Mouse (Mus musculus): Measurements from ENCODE around the gene Tfeb.

The Tfeb gene

DNA sequence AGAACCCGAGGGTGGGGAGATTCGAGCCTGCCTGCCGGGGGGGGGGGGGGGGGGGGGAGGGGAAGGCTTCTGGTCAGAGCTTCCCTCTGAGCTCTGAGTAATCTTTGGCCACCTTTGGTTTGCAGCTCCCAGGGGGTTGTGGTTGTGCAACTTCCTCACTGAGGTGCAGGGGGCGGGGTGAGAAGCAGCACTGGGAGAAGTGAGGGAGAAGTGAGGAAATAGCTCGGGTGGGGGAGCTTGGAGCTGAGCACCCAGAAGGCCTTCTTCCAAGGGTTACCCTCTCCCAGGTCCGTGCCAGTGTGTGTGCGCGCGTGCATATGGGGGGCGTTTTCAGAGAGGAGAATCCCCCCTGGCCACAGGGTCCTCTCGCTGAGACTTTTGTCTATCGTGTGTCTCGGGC lies 17.4 kb downstream of the Tfeb start:
- no peak for DNase-seq

DNA sequence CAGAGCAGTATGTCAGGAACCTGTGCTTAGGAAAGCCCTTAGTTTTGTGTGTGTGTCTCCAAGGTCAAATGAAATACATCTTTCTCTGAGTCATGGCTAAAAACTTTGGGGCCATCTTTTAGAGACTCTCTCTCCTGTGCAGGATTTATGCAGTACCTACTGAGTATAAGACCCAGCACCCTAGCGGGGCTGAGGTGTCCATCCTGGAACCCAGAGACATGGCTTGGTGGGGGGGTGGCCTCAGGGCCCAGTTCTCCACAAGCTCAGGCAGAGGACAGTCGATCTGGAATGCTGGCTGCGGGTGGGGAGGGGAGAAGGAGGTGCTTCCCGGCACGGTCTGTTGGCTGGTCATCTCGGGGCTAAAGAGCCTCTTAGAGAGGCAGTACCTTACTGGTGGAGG lies 19.5 kb downstream of the Tfeb start:
- DNase-seq: no peak

DNA sequence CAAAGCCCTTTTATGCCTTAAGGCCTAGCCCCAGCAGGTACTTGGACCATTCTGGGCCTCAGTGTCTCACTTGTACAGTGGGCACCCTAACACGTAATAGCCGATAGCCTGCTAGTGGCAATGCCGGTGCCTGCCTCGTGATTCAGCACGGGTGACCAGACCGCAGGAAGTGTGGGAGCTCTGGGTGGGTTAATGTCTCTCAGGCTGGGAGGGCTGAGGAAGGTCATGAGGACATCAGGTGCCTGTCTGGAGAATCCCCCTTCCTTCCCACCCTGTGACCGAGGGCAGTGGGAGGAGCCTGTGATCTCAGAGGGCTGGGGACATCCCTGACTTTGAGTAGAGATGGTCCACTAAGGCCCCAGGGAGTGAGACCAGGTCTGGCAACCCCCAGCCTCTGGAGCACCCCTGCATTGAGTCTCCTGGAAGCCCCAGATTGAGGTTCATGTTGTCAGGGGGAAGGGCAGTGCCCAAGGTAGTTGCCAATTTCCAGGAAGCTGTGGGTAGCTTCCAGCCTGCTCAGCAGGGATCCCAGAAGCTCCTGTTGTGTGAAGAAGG lies 20.3 kb downstream of the Tfeb start:
- no peak for DNase-seq

DNA sequence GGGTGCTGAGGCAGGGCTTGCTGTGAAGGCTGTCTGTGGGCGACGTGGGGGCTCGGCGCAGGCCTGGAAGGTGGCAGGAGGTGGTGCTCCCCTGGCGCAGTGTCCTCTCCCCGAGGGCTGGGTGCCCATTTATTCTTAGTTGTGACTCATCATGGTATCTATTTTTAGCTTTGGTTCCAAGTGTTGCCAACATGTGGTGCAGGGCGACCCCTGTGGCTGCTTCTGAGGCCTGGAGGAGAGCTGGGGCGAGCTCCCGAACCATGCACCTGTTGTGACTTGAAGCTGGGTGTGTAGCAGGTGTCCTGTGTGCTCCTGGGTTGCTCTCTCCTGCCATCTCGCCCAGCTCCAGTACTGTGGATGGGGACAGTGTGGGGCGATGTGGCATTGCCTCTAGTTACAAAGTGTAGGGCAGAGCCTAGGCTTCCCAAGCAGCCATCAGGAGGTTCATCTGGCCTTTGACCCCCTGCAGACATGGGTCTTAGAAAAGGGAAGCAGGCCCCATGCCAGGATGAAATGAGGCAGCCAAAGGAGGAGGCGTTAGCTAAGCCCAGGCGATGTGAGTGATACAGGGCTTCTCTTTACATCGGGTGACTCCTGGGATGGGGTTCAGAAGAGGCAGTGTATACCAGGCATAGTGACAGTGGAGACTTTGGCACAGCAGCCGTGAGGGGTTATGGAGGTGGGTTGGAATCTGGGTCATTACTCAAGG lies 23.0 kb downstream of the Tfeb start:
- DNase-seq: peak; percentile 57

DNA sequence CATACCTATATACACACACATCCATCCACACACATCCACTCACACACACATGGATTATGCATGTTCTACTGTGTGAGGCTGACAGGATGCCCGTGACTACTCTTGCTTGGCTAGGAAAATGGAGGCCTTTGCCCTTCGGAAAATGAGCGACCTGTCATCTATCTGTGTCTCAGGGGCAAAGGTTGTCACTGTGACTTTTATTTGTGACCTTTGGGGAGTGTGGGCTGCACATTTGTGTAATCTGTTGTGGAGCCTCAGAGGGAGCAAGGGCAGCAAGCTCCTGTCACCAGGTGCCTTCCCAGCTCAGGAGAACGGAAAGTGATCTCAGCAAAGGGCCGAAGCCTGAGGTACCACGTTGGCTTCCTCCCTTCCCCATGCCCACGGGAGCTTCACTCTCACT lies 25.2 kb downstream of the Tfeb start:
- no peak for DNase-seq

DNA sequence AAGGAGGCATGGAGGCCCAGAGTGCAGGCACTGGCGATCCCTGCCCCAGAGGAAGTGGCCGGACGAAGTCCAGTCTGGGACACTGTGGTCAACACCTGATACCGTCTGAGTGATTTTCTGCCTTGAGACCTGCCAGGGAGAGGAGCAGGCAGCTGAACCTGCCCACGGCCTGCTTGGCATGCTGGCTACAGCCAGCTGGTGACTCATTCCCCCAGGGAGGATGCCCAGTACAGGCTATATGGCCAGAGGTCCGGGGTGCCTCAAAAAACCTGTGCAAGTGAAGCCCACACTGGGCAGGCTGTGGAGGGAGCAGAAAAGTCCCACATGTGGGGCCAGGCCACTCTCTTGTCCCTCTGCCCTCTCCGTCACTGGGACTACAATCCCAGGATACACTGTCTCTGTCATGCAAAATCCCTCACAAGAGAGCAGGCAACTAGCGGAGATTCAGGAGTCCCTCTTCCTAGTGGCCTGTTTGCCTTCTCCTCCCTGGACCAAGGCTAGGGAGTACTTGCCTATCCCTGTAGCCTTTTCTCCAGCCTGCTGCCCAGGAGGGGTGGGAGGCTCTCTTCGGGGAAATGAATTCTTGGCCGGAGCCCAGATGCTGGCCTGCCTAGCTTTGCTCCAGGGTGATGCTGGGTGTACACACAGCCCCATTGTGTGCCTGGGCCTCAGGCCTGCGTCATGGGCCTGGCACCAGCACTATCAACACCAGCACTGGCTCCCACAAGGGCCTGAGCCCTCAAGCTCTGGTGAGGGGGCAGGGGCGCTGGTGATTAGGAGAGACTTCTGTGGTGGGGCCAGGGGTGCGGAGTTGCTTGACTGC lies 25.9 kb downstream of the Tfeb start:
- peak; percentile 57 for DNase-seq

DNA sequence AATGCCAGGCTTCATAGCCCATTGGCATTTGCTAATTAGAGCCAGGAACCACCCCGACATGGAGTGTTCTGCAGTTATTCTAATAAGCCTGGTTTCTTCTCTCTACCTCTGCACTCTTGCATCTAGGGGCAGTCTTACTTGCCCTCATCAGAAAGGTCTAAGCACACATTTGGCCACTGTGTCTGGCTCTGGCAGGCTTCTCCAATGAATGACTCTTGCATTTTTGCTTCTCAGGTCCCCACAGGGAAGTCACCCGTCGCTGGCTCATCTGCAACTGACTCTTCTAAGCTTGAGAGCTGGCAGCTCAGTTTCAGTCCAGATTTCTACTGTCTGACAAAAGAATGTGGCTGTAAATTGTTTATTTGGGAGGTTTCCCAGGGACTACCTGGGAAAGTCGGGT lies 29.2 kb downstream of the Tfeb start:
- no peak for DNase-seq

DNA sequence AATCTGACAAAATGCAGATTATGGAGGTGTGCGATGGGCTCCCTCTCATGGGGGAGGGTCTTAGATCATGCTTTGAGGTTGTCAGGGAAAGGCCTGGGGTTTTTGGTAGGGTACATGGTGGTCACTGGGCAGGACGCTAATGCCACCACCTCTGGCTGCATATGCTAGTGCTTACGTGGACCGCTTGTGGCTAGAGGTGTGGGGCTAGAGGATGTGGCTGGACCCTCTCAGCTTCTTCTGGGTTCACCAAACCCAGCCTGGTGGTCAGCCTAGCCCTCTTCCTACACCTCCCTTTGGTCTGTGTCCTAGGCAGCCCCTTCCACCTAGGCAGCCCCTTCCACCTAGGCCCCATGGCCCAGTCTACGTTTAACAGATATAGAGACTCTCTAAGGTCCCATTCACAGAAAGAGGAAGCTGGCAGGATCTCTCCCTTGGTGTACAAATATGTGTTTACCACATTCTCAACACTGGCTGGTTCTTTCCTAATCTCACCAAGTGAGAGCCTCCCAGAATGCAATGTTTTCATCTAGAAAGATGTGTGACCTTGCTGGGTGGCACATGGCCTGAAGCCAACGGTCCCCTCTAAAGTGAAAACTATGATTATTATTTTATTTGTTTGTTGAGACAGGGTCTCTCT lies 29.7 kb downstream of the Tfeb start:
- DNase-seq: no peak

DNA sequence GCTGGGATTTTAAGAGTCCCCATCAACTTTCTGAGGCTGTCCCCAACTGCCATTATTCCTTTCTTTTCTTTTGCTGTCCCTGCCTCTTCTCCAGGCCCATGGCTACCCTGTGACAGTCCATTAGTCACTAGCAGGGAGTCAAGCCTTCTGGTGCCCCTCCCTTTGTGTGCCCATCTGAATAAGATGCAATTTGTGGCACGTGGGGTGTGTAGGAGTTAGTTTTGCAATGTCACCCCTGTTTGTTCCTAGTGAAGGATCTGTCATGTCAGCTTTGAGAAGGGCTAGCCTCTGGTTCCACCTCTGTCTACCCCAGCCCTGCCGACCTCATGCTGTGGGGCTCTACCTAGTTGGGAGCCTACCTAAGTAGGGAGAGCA lies 30.2 kb downstream of the Tfeb start:
- no peak for DNase-seq

DNA sequence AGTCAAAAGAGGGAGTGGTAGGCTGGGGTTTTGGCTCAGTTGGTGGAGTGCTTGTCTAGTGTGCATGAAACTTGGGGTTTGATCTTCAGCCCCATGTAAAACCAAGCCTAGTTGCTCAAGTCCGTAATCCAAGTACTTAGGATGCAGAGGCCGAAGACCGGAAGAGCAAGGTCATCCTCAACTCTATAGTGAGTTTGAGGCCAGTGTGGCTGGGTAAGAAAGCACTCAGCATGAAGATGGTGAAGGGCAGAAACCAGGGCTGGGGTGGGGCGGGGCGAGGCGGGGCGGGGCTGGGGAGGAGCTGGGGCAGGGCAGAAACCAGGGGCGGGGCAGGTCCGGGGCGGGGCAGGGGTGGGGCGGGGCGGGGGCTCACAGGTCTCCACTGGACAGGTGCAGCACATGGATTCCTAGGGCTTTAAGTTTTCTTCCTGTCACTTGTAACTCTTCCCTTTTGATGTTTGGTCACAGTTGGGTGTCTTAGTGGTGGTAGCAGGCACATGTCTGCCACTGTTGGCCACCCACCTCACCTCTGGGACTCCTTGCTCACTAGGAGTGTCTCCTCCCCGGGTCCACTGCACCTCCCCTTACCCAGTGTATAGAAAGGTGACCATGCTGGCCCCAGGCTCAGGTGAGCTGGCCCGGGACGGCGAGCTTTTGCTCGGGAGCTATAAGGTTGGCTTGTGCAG lies 30.8 kb downstream of the Tfeb start:
- DNase-seq: no peak

DNA sequence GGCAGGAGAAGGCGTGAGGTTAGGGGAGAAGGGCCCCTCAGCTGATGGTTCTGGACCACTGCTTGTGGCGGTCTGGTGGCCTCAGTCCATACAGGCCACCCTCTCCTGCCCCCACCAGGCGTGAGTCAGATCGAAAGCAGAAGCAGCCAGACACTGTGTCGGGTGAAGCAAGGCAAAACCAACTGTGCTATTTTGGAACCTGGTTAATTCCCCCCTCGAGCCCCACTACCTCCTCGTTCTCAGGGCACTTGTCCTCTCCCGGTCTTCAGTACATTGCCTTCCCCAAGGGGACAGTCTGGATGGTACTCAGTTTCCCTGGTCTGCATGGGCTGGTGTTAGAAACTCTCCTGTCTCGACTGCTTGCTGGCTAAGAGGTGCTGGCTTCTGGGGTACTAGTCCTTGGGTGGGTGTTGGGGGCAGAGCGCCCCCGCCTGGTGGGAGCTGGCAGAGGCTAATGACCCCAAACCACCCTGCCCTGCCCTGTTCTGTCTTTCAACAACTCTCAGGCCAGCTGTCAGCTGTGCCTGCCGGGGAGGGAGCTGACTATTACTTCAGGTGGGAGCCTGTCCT lies 32.0 kb downstream of the Tfeb start:
- DNase-seq: no peak

DNA sequence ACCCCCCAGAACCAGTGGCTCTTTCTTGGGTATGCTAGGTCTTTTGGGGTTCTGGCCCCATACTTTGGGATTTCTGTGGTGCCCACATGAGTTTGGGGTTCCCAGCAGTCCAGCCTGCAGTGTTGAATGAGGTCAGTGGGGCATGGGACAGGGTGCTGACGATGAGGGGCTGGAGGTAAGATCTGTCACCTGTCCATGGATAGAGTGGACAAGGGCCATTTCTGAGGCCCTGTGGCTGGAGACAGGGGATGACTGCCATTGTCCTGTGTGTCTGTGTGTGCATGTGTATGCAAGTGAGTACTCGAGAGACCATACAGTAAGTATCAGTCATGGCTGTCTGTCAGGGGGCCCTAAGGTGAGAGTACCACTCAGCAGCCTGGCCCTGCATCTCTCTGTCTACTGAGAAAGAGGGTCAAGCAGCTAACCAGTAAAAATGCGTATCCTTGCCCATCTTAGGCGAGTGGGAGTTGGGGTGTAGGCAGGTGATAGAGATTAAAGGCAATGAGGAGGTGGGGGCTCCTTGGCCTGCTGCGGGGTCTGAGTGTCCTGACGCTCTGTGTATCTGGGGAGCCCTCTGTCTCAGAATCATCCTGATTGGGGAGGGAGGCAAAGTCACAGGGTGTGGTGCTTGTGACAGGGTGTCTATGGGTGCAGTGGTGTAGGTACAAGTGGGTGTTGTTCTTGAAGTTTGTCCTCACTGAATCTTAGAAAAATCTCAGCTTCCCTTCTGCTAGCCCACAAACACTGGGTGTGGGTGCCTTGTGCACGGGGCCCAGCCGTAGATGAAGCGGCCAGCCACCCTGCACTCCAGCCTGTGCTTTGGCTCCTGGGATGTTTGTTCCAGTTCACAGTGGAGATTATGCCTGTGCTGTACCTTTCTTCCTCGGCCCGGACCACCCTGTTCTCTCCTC lies 32.8 kb downstream of the Tfeb start:
- no peak for DNase-seq

DNA sequence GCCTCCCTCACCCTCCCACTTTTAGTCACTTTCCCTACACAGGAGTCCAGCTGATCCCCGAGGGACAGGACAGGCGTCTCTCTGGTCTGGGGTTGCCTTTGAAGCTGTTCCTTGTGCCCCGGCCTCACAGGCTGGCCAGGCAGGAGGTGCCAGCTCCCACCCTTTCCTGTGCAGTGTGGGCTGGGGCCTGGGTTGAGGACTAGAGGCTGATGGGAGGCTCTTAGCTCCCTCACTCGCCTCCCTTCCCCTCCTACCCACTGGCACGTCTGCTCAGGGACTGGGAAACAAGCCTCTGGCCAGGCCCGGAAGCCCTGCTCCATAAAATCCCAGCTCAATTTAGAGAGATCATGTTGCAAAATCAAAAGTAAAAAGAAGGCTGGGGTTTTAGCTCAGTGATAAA lies 36.8 kb downstream of the Tfeb start:
- DNase-seq: no peak

DNA sequence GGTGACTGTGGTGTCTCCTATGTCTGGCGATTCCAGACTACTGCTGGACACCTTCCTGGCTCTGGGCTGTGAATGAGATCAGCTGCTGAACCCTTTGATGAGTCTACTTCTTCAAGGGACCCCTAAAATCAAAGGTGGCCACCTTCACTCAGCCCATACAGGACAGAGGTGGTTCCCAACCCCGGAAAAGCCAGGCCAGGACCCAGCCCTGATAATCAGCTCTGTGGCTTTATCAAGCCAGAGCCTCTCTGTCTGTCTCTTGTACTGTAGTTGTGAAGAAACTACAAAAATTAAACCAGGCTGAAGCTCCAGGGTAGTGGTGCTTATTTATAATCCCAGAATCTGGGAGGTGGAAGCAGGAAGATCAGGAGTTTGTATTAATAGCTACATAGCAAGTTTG lies 40.3 kb downstream of the Tfeb start:
- no peak for DNase-seq

DNA sequence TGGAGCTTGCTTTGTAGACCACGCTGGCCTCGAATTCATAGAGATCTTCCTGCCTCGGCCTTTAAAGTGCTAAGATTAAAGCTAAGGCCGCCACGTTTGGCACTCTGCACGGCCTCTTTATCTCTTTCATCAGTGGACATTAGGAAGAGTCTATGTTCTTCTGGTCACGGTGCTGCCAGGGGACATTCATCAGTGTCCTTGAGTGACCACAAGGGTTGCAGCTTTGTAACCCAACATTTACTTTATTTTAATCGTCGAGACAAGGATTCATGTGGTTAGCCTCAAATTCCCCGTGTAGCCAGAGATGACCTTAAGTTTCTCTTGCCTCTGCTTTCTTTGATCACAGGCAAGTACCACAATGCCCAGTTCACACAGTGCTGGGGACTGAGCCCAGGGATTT lies 43.6 kb downstream of the Tfeb start:
- no peak for DNase-seq

DNA sequence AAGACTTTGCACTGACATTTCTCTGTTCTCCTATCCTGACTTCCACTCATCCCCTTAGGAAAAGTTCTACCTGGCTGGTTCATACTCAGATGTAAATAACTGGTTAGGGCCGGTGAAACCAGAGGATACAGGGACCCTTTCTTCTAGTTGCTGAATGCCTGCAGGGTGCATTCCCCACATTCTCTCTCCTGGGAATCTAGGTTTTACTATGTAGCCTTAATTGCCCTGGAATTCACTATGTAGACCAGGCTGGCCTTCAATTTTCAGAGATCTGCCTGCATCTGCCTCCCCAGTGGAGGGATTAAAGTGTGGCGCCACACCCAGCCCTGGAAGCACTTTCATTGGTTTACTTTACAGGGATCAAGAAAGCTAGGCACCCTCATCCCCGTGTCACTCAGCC lies 45.7 kb downstream of the Tfeb start:
- no peak for DNase-seq

DNA sequence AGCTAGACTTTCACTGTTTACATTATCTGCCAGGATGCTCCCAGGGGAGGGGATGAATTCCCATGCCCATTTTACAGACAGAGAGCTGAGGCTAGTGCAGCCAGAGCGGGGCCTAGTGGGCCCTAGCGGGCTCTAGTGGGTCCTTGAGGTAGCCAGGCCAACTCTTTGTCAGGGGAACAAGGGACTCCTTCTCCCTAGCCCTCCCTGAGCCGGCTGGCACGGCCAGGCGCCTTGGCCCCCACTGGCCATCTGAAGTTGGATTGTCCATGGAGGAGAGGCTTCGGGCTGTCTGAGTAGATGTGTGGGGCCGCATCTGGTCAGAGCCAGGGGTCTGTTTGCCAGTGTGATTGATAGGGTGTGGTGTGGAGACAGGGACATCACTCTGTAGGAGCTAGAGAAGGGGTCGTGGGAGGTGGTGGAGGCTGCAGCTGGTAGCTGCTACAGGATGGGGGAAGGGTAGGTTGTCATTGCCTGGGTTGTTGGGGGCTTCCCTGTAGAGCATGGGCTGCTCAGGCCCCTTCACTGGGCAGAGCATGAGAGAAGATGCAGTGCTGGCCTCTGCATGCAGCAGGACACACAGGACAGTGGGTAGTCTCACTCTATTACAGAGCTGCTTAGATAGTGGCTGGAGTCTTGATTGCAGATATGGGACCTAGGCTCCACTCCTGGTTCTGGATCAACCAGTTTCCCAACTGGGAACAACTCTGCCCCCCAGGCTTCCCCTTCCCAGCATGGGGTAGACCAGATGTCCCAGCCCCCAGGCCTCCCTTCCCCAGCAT lies 46.8 kb downstream of the Tfeb start:
- no peak for DNase-seq

DNA sequence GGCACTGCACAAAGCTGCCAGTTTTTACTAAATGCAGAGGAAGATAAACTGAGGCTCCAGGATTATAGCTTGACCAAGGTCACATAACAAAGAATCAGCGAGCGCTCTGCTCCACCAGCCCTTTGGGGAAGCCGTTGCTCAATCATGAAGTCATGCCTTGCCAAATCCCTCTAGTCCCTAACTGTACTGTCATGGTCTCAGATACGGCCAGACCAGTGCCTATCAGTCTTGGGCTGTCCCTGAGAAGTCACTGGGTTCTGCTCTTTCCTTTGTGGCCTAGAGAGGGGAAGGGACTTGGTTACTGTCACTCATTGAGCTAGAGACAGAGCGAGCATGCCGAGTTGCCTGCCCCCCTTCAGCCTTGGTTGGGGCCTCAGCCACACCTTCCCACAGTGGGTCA lies 47.6 kb downstream of the Tfeb start:
- DNase-seq: no peak

DNA sequence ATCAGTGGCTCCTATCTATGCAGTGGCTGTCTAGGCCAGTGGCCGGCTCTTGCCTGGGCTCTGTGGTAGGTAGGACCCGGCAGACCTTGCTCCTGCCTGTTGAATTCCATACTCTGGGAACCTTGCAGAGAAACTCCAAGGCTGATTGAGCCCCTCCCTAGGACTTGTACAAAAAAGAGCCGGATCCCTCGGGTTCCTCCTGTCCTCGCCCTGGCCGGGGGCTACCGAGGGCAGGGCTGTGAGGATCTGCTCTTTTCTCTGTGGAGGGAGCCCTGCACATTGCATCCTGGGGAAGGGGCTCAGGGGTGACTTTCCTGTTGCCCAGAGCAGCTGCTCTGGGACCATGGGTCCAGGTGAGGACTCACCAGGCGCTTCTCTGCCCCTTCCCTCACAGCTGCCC lies 50.8 kb downstream of the Tfeb start:
- no peak for DNase-seq

DNA sequence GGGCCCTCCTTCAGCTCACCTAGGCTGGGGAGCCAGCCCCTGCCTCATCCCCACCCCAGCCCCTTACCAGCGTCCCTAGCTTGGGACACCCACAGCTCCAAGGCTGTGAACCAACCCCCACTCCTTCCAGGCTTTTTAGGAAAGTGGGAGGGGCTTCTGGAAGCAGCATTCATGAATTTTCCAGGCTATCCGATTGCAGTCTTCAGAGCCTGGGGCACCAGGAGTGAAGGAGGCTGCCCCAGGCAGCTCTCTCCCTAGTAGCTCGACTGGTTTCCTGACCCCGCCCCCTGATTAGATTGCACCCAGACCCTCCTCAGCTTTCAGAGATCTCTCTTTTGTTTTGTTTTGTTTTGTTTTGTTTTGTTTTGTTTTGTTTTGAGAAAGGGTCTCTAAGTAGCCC lies 51.5 kb downstream of the Tfeb start:
- DNase-seq: no peak

DNA sequence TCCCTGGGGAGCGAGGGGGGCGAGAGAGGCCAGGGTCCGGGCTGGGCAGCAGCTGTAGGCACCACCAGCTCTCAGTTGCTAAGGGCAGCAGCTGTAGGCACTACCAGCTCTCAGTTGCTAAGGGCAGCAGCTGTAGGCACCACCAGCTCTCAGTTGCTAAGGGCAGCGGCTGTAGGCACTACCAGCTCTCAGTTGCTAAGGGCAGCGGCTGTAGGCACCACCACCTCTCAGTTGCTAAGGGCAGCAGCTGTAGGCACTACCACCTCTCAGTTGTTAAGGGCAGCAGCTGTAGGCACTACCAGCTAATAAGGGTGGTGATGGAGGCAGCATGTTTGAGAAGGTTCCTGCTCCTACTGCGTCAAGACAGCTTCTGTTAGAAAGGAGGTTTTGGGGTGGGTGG lies 52.2 kb downstream of the Tfeb start:
- DNase-seq: no peak
